Mouse (Mus musculus): ENCODE measurements at regions not wholly inside any gene's neighbourhood (a gene's known extent, or its start where the extent isn't known, plus 50 kb on each side); places are given as distances from the start of the nearest gene placed in this dataset.

GRCm38 (mm10) chr1:169602122-169602521 is 53.2 kb upstream of the Rgs5 start:
- ATAC-seq (ENCODE audit: poor library complexity, severe bottlenecking), result peak; percentile 90

- ATAC-seq (ENCODE audit: poor library complexity, severe bottlenecking), result no peak
Measured at GRCm38 (mm10) chr1:169594470-169594869, 60.8 kb upstream of the Rgs5 start.

- no peak for ATAC-seq (ENCODE audit: poor library complexity, severe bottlenecking)
Measured at GRCm38 (mm10) chr1:169586361-169586760, 55.1 kb upstream of the Nuf2 start.

DNA sequence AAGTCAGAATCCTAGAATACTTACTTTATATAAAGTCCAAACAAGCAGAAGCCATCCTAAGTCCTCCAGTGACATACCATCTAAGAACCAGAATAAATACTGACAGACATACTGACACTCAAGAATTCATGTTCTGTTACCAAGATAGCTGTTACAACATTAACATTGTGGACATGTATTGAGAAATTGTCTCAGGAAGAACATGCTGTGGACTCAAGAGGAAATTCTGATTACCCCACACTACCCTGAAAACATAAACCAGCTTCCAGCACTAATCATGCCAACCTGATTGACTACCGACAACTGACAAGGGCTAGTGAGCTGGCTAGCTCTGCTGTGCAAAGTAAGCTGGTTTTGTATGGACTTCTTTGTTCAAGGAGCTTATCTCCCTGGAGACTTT is 51.1 kb upstream of the Nuf2 start:
- peak; percentile 74 for ATAC-seq (ENCODE audit: poor library complexity, severe bottlenecking)
